Mouse (Mus musculus) erythroblast, embryonic 14.5 days (primary cell): ENCODE data around the gene Msl1.

Experiments
- GATA1 ChIP-seq: IDR thresholded peaks from 2 replicates; pipeline ENCODE4 v1.6.1; 2012; ENCODE audit warnings: low read length, inconsistent platforms, mixed read lengths
- TAL1 ChIP-seq: IDR thresholded peaks from 3 replicates; pipeline ENCODE4 v1.6.1; 2012; ENCODE audit warnings: low read length, inconsistent platforms, mixed read lengths

DNA sequence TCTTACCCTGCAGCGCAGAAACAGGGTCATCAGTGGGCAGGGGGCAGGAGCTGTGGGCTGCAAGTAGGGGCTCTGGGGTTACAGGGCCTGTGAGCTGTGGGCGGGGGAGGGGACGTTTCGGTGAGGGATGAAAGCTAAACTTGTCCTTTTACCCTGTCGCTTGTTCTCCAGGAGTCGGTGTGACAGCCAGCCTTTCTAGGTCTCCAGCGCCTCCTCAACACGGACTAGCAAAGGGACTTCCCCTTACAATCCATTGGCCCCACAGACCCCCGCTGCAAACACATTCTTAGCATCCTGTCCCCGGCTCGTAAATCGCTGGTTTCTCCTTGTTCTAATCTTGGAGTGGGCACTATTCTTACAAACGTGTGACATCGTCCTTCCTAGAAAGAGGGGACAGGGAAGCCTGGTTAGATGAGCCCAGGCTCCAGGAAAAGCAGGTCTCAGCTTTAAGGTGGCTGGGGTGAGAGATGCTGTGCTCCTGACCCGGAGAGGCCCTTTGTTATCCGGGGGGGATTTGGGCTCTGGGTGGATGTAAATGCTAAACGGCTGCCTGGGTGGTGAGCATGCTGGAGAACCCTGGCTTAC lies 12.6 kb upstream of the Msl1 start:
- TF ChIP-seq GATA1, result no peak
- no peak for TF ChIP-seq TAL1
